Mouse (Mus musculus): ENCODE results near the gene Arhgap10. TPM values are rescaled to one million over a fixed set of nuclear protein-coding genes. Genes with fewer than 3 reads are reported as not detected.
A peak's percentile ranks its signal among the peaks of the same experiment; 100 is the strongest.

Arhgap10 gene
- polyA plus RNA-seq, 1 experiment from 2014 or later, result 3.9 TPM

- 65% methylated on average over 2 of the region's 2 CpGs for WGBS (ENCODE audit: insufficient replicate concordance)
- no peak overlapping the region for H3K4me2 ChIP-seq (ENCODE audit: low read depth, low read length)
- H3K36me3 ChIP-seq (replicated peaks; ENCODE audit: insufficient read depth, low read length), result no peaks in the 10 kb centered on the region
- no peak for TF ChIP-seq EP300 (IDR thresholded peaks at IDR 0.05; ENCODE audit: low read depth)
- H3K27me3 ChIP-seq (ENCODE audit: insufficient read depth, low read length), result no peaks in the 10 kb centered on the region
- no peak for ATAC-seq
- no peak overlapping the region for H3K27ac ChIP-seq (ENCODE audit: low read depth)
- no peak overlapping the region for H3K9ac ChIP-seq (replicated peaks)
- H3K9me3 ChIP-seq (ENCODE audit: low read length), result no peaks in the 10 kb centered on the region
- no peak for DNase-seq
- no peaks in the 10 kb centered on the region for H3K4me1 ChIP-seq (ENCODE audit: insufficient read depth)
- H3K4me3 ChIP-seq (ENCODE audit: low read depth, low read length), result no peak overlapping the region
Measured at GRCm38 (mm10) chr8:77460363-77460762, 57.4 kb downstream of the Arhgap10 start.

- Histone ChIP-seq H3K27me3 (ENCODE audit: insufficient read depth, low read length) (no peaks in the 10 kb centered on the region), H3K27ac (ENCODE audit: low read depth) (no peak overlapping the region), H3K9me3 (ENCODE audit: low read length) (no peaks in the 10 kb centered on the region), H3K4me1 (ENCODE audit: insufficient read depth) (no peaks in the 10 kb centered on the region), H3K4me3 (ENCODE audit: low read depth, low read length) (no peak overlapping the region), H3K9ac (replicated peaks) (no peak overlapping the region), H3K4me2 (ENCODE audit: low read depth, low read length) (no peak overlapping the region), H3K36me3 (replicated peaks; ENCODE audit: insufficient read depth, low read length) (no peaks in the 10 kb centered on the region)
- no peak for TF ChIP-seq CTCF (IDR thresholded peaks at IDR 0.05; ENCODE audit: low read depth)
- TF ChIP-seq EP300 (IDR thresholded peaks at IDR 0.05; ENCODE audit: low read depth), result no peak
- DNase-seq, result no peak
- WGBS (ENCODE audit: insufficient replicate concordance), result 70% methylated on average over 7 of the region's 7 CpGs
- ATAC-seq, result no peak
Measured at GRCm38 (mm10) chr8:77459696-77460095, 58.1 kb downstream of the Arhgap10 start.

DNA sequence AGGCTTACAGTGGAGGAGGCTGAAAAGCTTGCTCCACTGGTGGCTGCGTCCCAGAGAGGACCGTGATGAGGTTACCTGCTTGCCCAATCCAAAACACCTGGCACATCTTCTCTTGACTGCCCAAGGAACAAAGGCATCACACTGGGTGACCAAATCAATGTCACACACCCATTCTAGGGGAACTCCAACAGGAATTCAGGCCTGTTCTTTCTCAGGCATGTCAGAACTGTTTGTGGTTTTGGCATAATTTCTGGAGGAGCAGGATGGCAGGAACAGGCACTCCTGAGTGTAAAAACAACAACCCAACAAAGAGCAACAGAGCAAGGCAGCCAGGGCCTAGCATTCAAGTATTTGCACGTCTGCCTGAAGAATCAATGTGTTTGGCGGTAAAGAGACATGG, 59.2 kb downstream of the Arhgap10 start:
- ATAC-seq (no peak), DNase-seq (no peak)
- H3K4me3 ChIP-seq (ENCODE audit: low read depth, low read length), result no peak overlapping the region
- H3K27ac ChIP-seq (ENCODE audit: low read depth), result no peak overlapping the region
- H3K4me2 ChIP-seq (ENCODE audit: low read depth, low read length), result no peak overlapping the region
- H3K36me3 ChIP-seq (replicated peaks; ENCODE audit: insufficient read depth, low read length), result no peaks in the 10 kb centered on the region
- no peaks in the 10 kb centered on the region for H3K4me1 ChIP-seq (ENCODE audit: insufficient read depth)
- H3K9me3 ChIP-seq (ENCODE audit: low read length), result no peaks in the 10 kb centered on the region
- H3K27me3 ChIP-seq (ENCODE audit: insufficient read depth, low read length), result no peaks in the 10 kb centered on the region
- no peak for TF ChIP-seq CTCF (IDR thresholded peaks at IDR 0.05; ENCODE audit: low read depth)
- TF ChIP-seq EP300 (IDR thresholded peaks at IDR 0.05; ENCODE audit: low read depth), result no peak
- no peak overlapping the region for H3K9ac ChIP-seq (replicated peaks)
- 80% methylated on average over 4 of the region's 4 CpGs for WGBS (ENCODE audit: insufficient replicate concordance)

DNA sequence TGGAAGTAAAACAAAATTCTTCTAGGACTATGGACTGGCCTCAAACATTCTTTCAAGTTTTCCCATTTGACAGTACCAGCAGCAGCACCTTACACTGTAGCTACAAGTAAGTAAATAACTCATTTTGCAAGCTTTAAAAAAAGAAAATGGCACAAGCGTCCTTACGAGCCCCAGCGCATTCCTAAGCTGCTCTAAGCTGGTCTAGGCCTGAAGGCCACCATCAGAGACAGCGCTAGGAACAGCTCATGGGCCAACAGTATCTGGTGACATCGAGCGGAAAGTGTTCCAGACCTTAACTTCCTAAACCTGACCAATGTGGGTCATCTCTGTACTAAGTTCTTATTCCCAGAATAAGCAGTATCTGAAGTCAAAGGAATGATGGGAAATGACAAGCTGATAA, 61.5 kb downstream of the Arhgap10 start:
- no peak overlapping the region for H3K9ac ChIP-seq (replicated peaks)
- no peaks in the 10 kb centered on the region for H3K4me1 ChIP-seq (ENCODE audit: insufficient read depth)
- no peaks in the 10 kb centered on the region for H3K9me3 ChIP-seq (ENCODE audit: low read length)
- H3K36me3 ChIP-seq (replicated peaks; ENCODE audit: insufficient read depth, low read length), result no peaks in the 10 kb centered on the region
- no peak for TF ChIP-seq CTCF (IDR thresholded peaks at IDR 0.05; ENCODE audit: low read depth)
- no peak for TF ChIP-seq EP300 (IDR thresholded peaks at IDR 0.05; ENCODE audit: low read depth)
- no peak for DNase-seq
- ATAC-seq, result no peak
- 91% methylated on average over 6 of the region's 6 CpGs for WGBS (ENCODE audit: insufficient replicate concordance)
- no peak overlapping the region for H3K4me2 ChIP-seq (ENCODE audit: low read depth, low read length)
- H3K4me3 ChIP-seq (ENCODE audit: low read depth, low read length), result no peak overlapping the region
- H3K27ac ChIP-seq (ENCODE audit: low read depth), result no peak overlapping the region
- H3K27me3 ChIP-seq (ENCODE audit: insufficient read depth, low read length), result no peaks in the 10 kb centered on the region

- WGBS (ENCODE audit: insufficient replicate concordance), result 76% methylated on average over 9 of the region's 9 CpGs
- no peak for TF ChIP-seq CTCF (IDR thresholded peaks at IDR 0.05; ENCODE audit: low read depth)
- no peak for TF ChIP-seq EP300 (IDR thresholded peaks at IDR 0.05; ENCODE audit: low read depth)
- 0 out of 2 replicates have a peak, but pooled peaks cover 3% of the 10 kb centered on the region for H3K36me3 ChIP-seq (replicated peaks; ENCODE audit: insufficient read depth, low read length)
- H3K27me3 ChIP-seq (ENCODE audit: insufficient read depth, low read length), result no peaks in the 10 kb centered on the region
- H3K27ac ChIP-seq (ENCODE audit: low read depth), result no peak overlapping the region
- no peaks in the 10 kb centered on the region for H3K4me1 ChIP-seq (ENCODE audit: insufficient read depth)
- no peak overlapping the region for H3K4me2 ChIP-seq (ENCODE audit: low read depth, low read length)
- no peaks in the 10 kb centered on the region for H3K9me3 ChIP-seq (ENCODE audit: low read length)
- DNase-seq, result no peak
- H3K4me3 ChIP-seq (ENCODE audit: low read depth, low read length), result no peak overlapping the region
- no peak for ATAC-seq
- no peak overlapping the region for H3K9ac ChIP-seq (replicated peaks)
Measured at GRCm38 (mm10) chr8:77453836-77454235, 63.9 kb downstream of the Arhgap10 start.

GRCm38 (mm10) chr8:77451466-77452382, 66.0 kb downstream of the Arhgap10 start:
- no peaks in the 10 kb centered on the region for H3K27me3 ChIP-seq (ENCODE audit: insufficient read depth, low read length)
- peak overlapping the region; percentile 29; the same call in 1 of the 2 replicates for H3K4me2 ChIP-seq (ENCODE audit: low read depth, low read length)
- H3K27ac ChIP-seq (ENCODE audit: low read depth), result no peak overlapping the region
- DNase-seq (no peak), ATAC-seq (peak; percentile 38)
- no peaks in the 10 kb centered on the region for H3K9me3 ChIP-seq (ENCODE audit: low read length)
- H3K4me1 ChIP-seq (ENCODE audit: insufficient read depth), result no peaks in the 10 kb centered on the region
- H3K4me3 ChIP-seq (ENCODE audit: low read depth, low read length), result no peak overlapping the region
- WGBS (ENCODE audit: insufficient replicate concordance), result 69% methylated on average over 21 of the region's 21 CpGs
- no peak overlapping the region for H3K9ac ChIP-seq (replicated peaks)
- H3K36me3 ChIP-seq (replicated peaks; ENCODE audit: insufficient read depth, low read length), result 0 out of 2 replicates have a peak, but pooled peaks cover 3% of the 10 kb centered on the region
- TF ChIP-seq CTCF (IDR thresholded peaks at IDR 0.05; ENCODE audit: low read depth), result no peak
- 0 out of 2 replicates have a peak, but pooled peaks have one; percentile 6 for TF ChIP-seq EP300 (IDR thresholded peaks at IDR 0.05; ENCODE audit: low read depth)

All from liver, postnatal 0 days (tissue).